Mouse (Mus musculus) kidney, adult 2 months (tissue): ENCODE measurements around the gene Rhbdf2. TPM values are rescaled to one million over a fixed set of nuclear protein-coding genes. Genes with fewer than 3 reads are reported as not detected.

Experiments
- DNase-seq: peaks from one replicate; pipeline ENCODE4 v3.0.0; 2021
- H3K27ac ChIP-seq: fragments of 200-500 bp; 2 replicates; pipeline ENCODE4 v1.5.1; 2012; ENCODE audit warnings: low read depth, low read length, control low read depth, inconsistent platforms; ENCODE audit not compliant: insufficient read depth
- H3K27me3 ChIP-seq: fragments of 200-500 bp; replicated peaks from 2 replicates; pipeline ENCODE4 v1.6.1; 2012; ENCODE audit warnings: mild to moderate bottlenecking, moderate library complexity, low read length, inconsistent platforms; ENCODE audit not compliant: control insufficient read depth, insufficient read depth
- H3K36me3 ChIP-seq: fragments of 200-500 bp; 2 replicates; pipeline ENCODE4 v1.6.1; 2012; ENCODE audit warnings: mild to moderate bottlenecking, moderate library complexity, low read length, inconsistent platforms; ENCODE audit not compliant: control insufficient read depth, insufficient read depth
- H3K4me1 ChIP-seq: fragments of 200-500 bp; 2 replicates; pipeline ENCODE4 v1.6.1; 2011; ENCODE audit warnings: low read length; ENCODE audit not compliant: control insufficient read depth, insufficient read depth
- H3K4me3 ChIP-seq: fragments of 200-500 bp; 2 replicates; pipeline ENCODE4 v1.5.1; 2011; ENCODE audit warnings: mild to moderate bottlenecking, low read depth, low read length, control low read depth; ENCODE audit not compliant: insufficient read depth
- CTCF ChIP-seq: fragments of 200-500 bp; conservative IDR thresholded peaks from 2 replicates; pipeline ENCODE4 v1.5.1; 2011; ENCODE audit warnings: low read depth, mild to moderate bottlenecking, control low read depth, low read length, moderate library complexity, mixed read lengths; ENCODE audit not compliant: insufficient read depth, insufficient read length
- POLR2A ChIP-seq: fragments of 200-500 bp; IDR thresholded peaks from one replicate; pipeline ENCODE4 v1.6.1; 2011; ENCODE audit warnings: low read depth, low read length, control low read depth
- WGBS: fragments of 180-500 bp; shearing (Covaris S2); methylation state at CpG from one replicate; pipeline ENCODE4 v1.1.7; 2018; 5-methylcytosine and 5-hydroxymethylcytosine counted together
- polyA plus RNA-seq: library from polyadenylated mRNA; depleted of rRNA; stranded (reverse); fragments of >200 nt; gene quantifications from 2 replicates; pipeline ENCODE4 v1.2.3, GENCODE M21; 2012

Rhbdf2 gene
- polyA plus RNA-seq, 1 experiment = 18.0 TPM

DNA sequence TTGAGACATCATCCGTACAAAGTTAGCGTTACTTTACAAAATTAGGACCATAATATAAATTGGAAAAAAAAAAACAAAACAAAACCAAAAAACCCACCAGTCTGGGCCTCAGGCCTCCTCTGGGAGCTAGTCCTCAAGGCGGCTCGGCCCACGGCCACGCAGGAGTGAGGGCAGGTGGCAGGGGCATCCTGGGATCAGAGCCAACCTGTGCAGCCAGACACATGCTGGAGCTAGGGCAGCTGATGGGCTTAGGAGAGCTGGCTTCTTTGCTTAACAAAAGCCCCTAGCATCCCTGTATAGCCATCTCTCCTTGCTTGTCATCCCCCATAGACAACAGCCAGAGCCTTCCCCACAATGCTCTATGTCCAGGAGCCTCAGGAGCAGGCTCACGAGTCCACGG is 28.6 kb downstream of the Rhbdf2 start:
- DNase-seq = no peak
- H3K4me3 ChIP-seq = no peak overlapping the region
- H3K27me3 ChIP-seq = no peaks in the 10 kb centered on the region
- WGBS = 90% methylated on average over 8 of the region's 8 CpGs
- no peaks in the 10 kb centered on the region for H3K4me1 ChIP-seq
- H3K36me3 ChIP-seq = no peaks in the 10 kb centered on the region
- TF ChIP-seq POLR2A (no peak), CTCF (no peak)
- no peak overlapping the region for H3K27ac ChIP-seq

DNA sequence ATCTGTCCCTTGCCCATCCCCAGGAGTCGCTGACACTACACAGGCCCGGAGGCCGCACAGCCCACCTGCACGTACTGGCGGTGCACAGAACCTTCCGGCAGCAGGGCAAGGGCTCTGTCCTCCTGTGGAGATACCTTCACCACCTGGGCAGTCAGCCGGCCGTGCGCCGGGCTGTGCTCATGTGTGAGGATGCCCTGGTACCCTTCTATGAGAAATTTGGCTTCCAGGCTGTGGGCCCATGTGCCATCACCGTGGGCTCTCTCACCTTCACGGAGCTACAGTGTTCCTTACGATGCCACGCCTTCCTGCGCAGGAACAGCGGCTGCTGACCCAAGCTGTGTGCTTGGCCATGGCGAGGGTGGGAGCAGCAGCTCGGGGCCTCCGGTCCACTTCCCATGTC is 30.1 kb downstream of the Rhbdf2 start:
- no peaks in the 10 kb centered on the region for H3K36me3 ChIP-seq
- 89% methylated on average over 19 of the region's 19 CpGs for WGBS
- no peak for DNase-seq
- TF ChIP-seq POLR2A (no peak), CTCF (no peak)
- no peak overlapping the region for H3K4me3 ChIP-seq
- no peaks in the 10 kb centered on the region for H3K4me1 ChIP-seq
- H3K27me3 ChIP-seq = no peaks in the 10 kb centered on the region
- no peak overlapping the region for H3K27ac ChIP-seq

DNA sequence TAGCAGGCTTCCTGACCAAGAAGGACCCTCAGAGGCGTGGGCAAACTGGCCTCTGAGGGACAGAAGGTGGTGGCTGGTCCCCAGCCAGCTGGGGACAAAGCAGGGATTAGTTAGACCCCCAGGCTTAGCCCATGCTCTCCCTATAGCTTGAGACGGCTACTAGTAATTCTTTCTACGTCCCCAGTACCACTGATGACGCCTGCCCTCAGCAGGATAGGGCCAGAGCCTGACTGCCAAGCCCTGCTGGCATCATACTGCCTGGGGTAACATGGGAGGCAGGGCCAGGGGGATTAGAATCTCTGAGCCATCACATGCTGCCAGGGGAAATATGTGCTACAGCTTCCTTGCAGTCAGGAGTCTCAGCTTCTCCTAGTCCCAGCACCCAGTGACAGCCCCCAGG is 33.5 kb downstream of the Rhbdf2 start:
- Histone ChIP-seq H3K27ac (no peak overlapping the region), H3K4me1 (no peaks in the 10 kb centered on the region), H3K36me3 (no peaks in the 10 kb centered on the region), H3K4me3 (no peak overlapping the region), H3K27me3 (no peaks in the 10 kb centered on the region)
- TF ChIP-seq POLR2A (no peak), CTCF (no peak)
- 92% methylated on average over 4 of the region's 4 CpGs for WGBS
- no peak for DNase-seq

DNA sequence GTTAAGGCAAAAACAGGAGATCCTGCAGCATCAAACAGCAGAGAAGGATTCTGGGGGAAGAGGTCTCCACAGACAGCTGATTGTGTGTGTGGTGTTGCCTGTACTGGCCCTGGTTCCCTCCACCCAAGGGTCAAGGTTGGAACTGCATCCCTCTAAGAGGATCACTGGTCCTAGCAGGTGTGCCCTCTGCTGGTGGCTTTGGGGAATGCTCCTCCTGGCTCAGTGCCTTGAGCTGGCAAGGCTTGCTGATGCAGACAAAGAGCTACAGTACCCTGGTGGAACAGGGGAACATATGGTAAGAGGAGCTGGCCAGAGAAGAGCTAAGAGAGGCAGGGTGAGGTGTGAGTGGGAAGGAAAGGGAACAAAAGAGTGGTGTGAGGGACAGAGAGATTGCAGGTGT is 34.4 kb downstream of the Rhbdf2 start:
- Histone ChIP-seq H3K36me3 (no peaks in the 10 kb centered on the region), H3K27me3 (no peaks in the 10 kb centered on the region), H3K4me1 (no peaks in the 10 kb centered on the region), H3K4me3 (no peak overlapping the region), H3K27ac (no peak overlapping the region)
- no peak for TF ChIP-seq POLR2A
- peak; percentile 99; the same call in 1 of the 2 replicates for TF ChIP-seq CTCF
- DNase-seq = peak; percentile 96

DNA sequence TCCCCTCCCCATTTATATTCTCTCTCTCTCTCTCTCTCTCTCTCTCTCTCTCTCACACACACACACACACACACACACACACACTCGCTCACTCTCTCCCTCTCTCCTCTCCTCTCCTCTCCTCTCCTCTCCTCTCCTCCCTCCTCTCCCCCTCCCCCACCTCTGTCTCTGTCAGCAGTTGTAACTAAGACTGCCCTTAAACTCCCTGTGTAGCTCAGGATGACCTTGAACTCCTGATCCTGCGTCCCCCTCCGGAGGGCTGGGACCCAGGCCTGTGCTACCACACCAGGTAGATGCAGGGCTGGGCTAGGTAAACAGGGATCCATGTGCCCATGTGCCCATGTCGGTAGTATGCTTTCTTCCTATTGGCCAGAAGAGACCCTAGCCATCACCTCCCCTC is 35.2 kb downstream of the Rhbdf2 start:
- WGBS = 82% methylated on average over 4 of the region's 4 CpGs
- Histone ChIP-seq H3K27ac (no peak overlapping the region), H3K36me3 (no peaks in the 10 kb centered on the region), H3K4me1 (no peaks in the 10 kb centered on the region), H3K4me3 (no peak overlapping the region), H3K27me3 (no peaks in the 10 kb centered on the region)
- DNase-seq = no peak
- TF ChIP-seq CTCF = no peak
- no peak for TF ChIP-seq POLR2A

DNA sequence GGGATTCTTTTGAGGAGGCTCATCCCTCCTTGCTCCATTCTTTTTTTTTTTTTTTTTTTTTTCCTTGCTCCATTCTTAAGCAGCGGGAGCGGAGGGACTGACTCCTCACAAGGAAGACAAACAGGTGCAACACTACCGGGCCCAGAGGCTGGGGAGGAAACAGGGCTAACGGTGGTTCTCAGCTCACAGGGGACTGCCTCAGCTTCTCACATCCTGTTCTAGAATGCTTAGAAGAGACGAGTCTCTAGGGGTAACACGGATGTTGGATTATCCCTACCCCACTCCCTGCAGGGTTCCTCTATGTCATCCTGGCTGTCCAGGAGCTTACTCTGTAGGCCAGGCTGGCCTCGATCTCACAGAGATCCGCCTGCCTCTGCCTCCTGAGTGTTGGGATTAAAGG is 37.2 kb downstream of the Rhbdf2 start:
- Histone ChIP-seq H3K4me3 (no peak overlapping the region), H3K27ac (no peak overlapping the region), H3K27me3 (no peaks in the 10 kb centered on the region), H3K4me1 (no peaks in the 10 kb centered on the region), H3K36me3 (no peaks in the 10 kb centered on the region)
- no peak for DNase-seq
- 67% methylated on average over 8 of the region's 8 CpGs for WGBS
- TF ChIP-seq CTCF (no peak), POLR2A (no peak)

DNA sequence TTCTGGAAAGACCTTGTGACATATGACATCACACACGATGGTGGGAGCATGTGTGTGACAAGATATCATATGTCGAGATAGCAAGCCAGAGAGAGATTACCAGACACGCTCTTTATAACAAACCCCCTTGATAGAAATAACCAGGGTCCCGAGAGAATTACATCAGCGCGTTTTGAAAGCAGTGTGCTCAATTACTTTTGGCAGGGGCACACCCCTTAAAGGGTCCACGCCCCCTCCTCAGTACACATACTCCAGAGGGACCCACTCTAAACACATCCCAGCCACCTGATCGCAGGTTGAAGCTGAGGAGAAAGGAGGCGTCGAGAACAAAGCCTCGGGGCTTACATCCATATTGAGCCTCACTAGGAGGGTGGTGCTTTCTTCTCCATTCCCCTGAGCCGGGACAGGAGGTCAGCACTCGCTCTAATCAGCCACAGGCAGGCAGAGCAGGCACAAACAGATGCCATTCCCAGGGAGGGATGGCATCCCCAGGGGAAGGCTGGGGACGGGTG is 37.7 kb downstream of the Rhbdf2 start:
- Histone ChIP-seq H3K27me3 (no peaks in the 10 kb centered on the region), H3K4me3 (no peak overlapping the region), H3K27ac (no peak overlapping the region), H3K4me1 (no peaks in the 10 kb centered on the region), H3K36me3 (no peaks in the 10 kb centered on the region)
- 34% methylated on average over 14 of the region's 14 CpGs for WGBS
- TF ChIP-seq POLR2A (no peak), CTCF (no peak)
- no peak for DNase-seq
